Mouse (Mus musculus): ENCODE measurements at regions not wholly inside any gene's neighbourhood (a gene's known extent, or its start where the extent isn't known, plus 50 kb on each side); places are given as distances from the start of the nearest gene placed in this dataset.
A peak's percentile ranks its signal among the peaks of the same experiment; 100 is the strongest.

DNA sequence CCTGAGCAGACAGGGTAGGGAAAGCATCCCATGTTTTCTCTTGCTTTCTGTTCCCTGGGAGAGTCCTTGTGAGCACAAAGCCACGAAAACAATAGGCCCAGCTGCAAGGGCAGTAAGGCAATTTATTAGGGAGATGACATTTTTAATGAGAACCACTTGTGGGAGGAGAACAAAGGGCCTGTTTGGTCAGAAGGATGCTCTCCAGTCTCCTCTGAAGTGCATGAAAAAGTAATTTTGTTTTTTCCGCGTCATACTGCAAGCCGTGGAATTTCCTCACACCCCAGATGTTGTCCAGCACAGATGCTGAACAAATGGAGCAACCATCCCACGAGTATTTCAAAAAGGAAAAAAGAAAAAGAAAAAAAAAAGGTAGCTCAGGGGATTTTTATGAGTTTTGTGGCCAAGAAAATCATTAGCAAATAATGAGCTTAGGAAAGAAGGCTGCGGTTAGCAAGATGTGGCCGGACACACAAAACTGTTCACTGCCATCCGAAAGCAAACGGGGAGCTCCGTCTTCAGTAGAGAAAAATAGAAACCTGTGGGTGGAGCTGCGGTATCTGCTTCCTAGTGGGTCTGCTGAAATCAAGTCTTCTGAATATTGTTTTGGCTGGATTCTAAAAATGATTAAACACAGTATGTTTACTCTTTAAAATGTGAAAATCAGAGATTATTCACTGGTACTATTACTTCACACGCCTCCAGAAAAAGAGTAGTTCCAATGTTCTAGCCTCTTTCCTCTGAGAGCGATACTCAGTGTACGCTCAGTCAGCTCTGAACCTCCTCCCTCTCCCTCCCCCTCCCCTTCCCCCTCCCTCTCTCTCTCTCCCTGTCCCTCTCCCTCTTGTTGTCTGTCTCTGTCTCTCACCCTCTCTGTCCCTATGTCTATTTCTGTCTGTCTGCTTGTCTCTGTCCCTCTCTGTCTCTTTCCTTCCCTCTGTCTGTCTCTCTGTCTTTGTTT lies 235.4 kb upstream of the Mctp2 start:
- H3K27ac ChIP-seq = no peak overlapping the region; the same call in 1 of the 2 replicates
- peak overlapping the region; percentile 14; the same call in 1 of the 2 replicates for H3K4me2 ChIP-seq
- H3K4me1 ChIP-seq = no peaks in the 10 kb centered on the region; the same call in 1 of the 2 replicates
- WGBS = 34% methylated on average over 14 of the region's 14 CpGs
- no peaks in the 10 kb centered on the region for H3K27me3 ChIP-seq
- no peak overlapping the region for H3K4me3 ChIP-seq
- H3K36me3 ChIP-seq = no peaks in the 10 kb centered on the region
- no peak overlapping the region for H3K9ac ChIP-seq
- no peak for ATAC-seq (ENCODE audit: insufficient number of reproducible peaks, insufficient read depth, low FRiP score, low TSS enrichment, low read depth)
- no peaks in the 10 kb centered on the region for H3K9me3 ChIP-seq

DNA sequence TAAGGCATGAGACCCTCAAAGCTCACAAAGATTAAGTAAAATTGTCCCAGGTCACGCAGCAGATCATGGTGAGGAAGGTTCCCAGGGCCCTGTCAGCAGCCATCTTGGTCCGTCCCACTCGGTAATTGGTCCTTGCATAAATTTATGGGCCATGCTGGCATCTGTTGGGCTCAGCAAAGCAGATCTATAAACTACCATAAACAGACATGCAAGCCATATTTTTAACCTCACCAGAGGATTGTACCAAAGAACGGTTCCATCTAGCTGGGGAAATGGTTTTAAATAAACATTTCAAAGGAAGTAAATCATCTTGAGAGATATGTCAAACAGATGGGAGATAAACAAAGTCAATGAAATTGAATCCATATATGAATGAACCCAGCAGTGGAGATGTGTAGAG lies 237.1 kb upstream of the Mctp2 start:
- Histone ChIP-seq H3K4me2 (no peak overlapping the region), H3K4me3 (no peak overlapping the region), H3K36me3 (no peaks in the 10 kb centered on the region), H3K27me3 (no peaks in the 10 kb centered on the region), H3K4me1 (no peaks in the 10 kb centered on the region; the same call in 1 of the 2 replicates), H3K9me3 (0 out of 2 replicates have a peak, but pooled peaks cover 3% of the 10 kb centered on the region), H3K27ac (no peak overlapping the region), H3K9ac (no peak overlapping the region)
- 78% methylated on average over 4 of the region's 4 CpGs for WGBS
- no peak for ATAC-seq (ENCODE audit: insufficient number of reproducible peaks, insufficient read depth, low FRiP score, low TSS enrichment, low read depth)

DNA sequence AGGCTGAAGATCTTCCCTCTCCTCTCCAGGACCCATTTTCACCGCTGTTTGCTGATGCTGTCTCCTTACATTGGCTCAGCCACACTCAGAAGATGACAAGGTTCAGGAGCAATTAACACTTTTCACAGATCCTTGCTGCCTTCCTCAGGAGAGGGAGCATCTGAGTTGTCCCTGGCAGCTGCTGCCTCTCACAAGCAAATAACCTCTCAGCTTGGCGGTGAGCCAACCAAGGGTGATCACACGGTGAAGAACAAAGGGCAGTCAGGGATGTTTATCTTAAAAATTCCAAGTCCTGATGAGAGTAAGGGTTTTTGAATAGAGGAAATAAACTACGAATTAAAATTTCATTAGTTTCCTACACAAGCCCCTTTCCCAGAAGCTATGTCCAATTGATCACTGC lies 237.5 kb upstream of the Mctp2 start:
- H3K4me1 ChIP-seq = no peaks in the 10 kb centered on the region; the same call in 1 of the 2 replicates
- H3K27me3 ChIP-seq = no peaks in the 10 kb centered on the region
- H3K36me3 ChIP-seq = no peaks in the 10 kb centered on the region
- 55% methylated on average over 4 of the region's 4 CpGs for WGBS
- H3K4me2 ChIP-seq = no peak overlapping the region
- ATAC-seq (ENCODE audit: insufficient number of reproducible peaks, insufficient read depth, low FRiP score, low TSS enrichment, low read depth) = no peak
- H3K27ac ChIP-seq = no peak overlapping the region
- H3K9ac ChIP-seq = no peak overlapping the region
- no peak overlapping the region for H3K4me3 ChIP-seq
- 0 out of 2 replicates have a peak, but pooled peaks cover 3% of the 10 kb centered on the region for H3K9me3 ChIP-seq

DNA sequence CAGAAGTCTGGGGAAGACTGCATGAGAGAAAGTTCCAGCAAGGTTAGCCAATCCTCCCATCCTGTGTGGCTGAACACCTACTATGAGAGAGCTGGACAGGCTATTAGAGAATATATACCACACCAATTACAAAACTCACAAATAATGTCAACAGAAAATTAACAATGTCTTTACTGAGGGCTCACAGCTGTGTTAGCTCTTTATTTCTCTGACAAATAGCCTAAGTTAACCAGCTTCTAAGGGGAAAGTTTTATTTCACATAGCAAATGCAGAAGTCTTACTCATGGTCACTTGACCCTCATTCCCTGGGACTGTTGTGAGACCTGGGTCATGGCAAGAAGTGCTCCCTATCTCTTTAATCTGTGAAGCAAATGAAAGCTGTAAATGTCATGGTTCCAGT lies 261.0 kb upstream of the Mctp2 start:
- no peaks in the 10 kb centered on the region for H3K36me3 ChIP-seq
- no peak overlapping the region for H3K4me2 ChIP-seq
- no peaks in the 10 kb centered on the region for H3K9me3 ChIP-seq
- H3K27ac ChIP-seq = no peak overlapping the region
- no peak overlapping the region for H3K4me3 ChIP-seq
- no peaks in the 10 kb centered on the region for H3K4me1 ChIP-seq
- no peaks in the 10 kb centered on the region for H3K27me3 ChIP-seq
- no peak overlapping the region for H3K9ac ChIP-seq
- no peak for ATAC-seq (ENCODE audit: insufficient number of reproducible peaks, insufficient read depth, low FRiP score, low TSS enrichment, low read depth)

DNA sequence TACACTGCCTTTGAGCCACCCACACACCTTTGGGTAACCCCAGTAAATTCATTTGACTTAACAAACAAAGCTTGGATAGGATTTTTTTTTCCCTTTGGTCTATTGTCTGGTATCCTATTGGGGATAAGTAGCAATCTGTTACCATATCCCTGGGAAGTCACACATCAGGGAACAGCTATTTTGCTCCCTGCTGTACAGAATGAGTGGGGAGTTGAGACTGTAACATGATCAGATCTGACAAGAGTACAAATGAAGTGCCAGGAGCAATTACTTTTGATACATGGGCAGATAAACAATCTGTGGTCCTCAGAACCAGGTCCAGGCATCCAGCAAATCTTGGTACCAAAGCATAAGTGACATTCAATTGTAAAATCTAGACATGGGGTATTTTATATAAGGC lies 262.8 kb upstream of the Mctp2 start:
- Histone ChIP-seq H3K4me1 (no peaks in the 10 kb centered on the region), H3K4me2 (no peak overlapping the region), H3K9ac (no peak overlapping the region), H3K27ac (no peak overlapping the region), H3K9me3 (no peaks in the 10 kb centered on the region), H3K4me3 (no peak overlapping the region), H3K27me3 (no peaks in the 10 kb centered on the region), H3K36me3 (no peaks in the 10 kb centered on the region)
- no peak for ATAC-seq (ENCODE audit: insufficient number of reproducible peaks, insufficient read depth, low FRiP score, low TSS enrichment, low read depth)

DNA sequence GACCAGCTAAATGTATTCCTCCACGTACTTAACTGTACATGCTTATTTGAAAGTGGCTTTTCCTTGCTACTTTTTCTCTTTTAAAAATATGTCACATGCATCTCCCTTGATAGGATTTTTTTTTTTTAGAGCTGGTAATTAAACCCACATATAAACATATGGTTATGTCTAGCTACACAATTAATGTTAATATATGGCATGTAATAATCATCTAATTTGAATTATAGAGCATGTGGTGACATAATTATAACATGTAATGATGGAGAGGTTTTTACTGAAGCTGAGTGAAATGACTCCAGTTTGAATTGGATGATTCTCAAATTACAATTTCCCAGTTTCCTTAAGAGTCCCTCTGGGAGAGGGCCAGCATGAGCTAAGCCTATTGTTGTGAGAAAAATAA lies 267.9 kb upstream of the Mctp2 start:
- H3K9me3 ChIP-seq = no peaks in the 10 kb centered on the region
- no peak overlapping the region for H3K4me2 ChIP-seq
- H3K9ac ChIP-seq = no peak overlapping the region
- H3K36me3 ChIP-seq = no peaks in the 10 kb centered on the region
- ATAC-seq (ENCODE audit: insufficient number of reproducible peaks, insufficient read depth, low FRiP score, low TSS enrichment, low read depth) = no peak
- no peak overlapping the region for H3K4me3 ChIP-seq
- no peaks in the 10 kb centered on the region for H3K4me1 ChIP-seq
- no peaks in the 10 kb centered on the region for H3K27me3 ChIP-seq
- H3K27ac ChIP-seq = no peak overlapping the region
- 67% methylated on average over 1 of the region's 1 CpGs for WGBS

DNA sequence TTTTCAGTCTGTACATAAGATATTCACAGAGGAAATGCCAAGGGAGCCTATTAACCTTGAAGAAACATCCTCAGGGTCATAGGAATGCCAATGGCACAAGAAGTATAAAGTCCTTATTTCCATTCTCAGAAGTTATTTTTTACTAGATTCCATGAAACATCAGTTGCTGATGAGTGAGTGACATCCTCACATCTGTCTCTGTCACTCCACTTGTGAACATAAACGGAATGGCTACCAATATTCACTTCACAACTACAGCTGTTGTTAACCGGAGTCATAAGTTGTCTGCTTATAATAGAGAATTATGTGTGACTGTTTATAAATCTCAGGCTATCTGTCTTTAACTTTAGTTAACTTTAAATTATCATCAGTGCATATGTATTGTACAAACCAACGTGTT lies 278.0 kb upstream of the Mctp2 start:
- no peaks in the 10 kb centered on the region for H3K4me1 ChIP-seq
- 69% methylated on average over 3 of the region's 3 CpGs for WGBS

DNA sequence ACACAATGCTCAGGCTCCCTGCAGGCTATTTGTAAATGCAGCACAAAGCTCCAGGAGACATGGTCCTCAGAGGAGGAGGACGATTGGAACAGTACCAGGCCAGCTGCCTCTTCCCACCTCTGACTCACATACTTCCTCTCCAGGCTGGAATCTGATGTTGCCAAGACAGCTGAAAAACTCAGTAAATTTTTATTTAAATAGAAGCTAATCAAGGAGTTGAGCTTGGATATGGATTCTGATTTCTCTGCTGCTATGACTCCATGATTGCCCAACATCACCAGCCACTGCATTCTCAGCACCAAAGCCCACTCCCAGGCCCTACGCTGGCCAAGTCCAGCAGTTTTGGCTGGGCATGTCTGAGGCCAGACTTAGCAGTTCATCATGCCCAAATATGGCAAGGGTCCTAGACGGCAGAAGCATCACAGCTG lies 282.8 kb upstream of the Mctp2 start:
- Histone ChIP-seq H3K36me3 (no peaks in the 10 kb centered on the region), H3K9me3 (no peaks in the 10 kb centered on the region), H3K27ac (no peak overlapping the region), H3K4me3 (no peak overlapping the region), H3K9ac (no peak overlapping the region), H3K27me3 (no peaks in the 10 kb centered on the region), H3K4me2 (no peak overlapping the region), H3K4me1 (no peaks in the 10 kb centered on the region)
- ATAC-seq (ENCODE audit: insufficient number of reproducible peaks, insufficient read depth, low FRiP score, low TSS enrichment, low read depth) = no peak
- 73% methylated on average over 3 of the region's 3 CpGs for WGBS

More for the DNA sequence above, 278.0 kb upstream of the Mctp2 start:
- H3K27ac ChIP-seq = no peak overlapping the region
- H3K27me3 ChIP-seq = no peaks in the 10 kb centered on the region
- no peak overlapping the region for H3K4me2 ChIP-seq
- no peaks in the 10 kb centered on the region for H3K36me3 ChIP-seq
- no peaks in the 10 kb centered on the region for H3K9me3 ChIP-seq
- no peak for ATAC-seq (ENCODE audit: insufficient number of reproducible peaks, insufficient read depth, low FRiP score, low TSS enrichment, low read depth)
- H3K9ac ChIP-seq = no peak overlapping the region
- H3K4me3 ChIP-seq = no peak overlapping the region

DNA sequence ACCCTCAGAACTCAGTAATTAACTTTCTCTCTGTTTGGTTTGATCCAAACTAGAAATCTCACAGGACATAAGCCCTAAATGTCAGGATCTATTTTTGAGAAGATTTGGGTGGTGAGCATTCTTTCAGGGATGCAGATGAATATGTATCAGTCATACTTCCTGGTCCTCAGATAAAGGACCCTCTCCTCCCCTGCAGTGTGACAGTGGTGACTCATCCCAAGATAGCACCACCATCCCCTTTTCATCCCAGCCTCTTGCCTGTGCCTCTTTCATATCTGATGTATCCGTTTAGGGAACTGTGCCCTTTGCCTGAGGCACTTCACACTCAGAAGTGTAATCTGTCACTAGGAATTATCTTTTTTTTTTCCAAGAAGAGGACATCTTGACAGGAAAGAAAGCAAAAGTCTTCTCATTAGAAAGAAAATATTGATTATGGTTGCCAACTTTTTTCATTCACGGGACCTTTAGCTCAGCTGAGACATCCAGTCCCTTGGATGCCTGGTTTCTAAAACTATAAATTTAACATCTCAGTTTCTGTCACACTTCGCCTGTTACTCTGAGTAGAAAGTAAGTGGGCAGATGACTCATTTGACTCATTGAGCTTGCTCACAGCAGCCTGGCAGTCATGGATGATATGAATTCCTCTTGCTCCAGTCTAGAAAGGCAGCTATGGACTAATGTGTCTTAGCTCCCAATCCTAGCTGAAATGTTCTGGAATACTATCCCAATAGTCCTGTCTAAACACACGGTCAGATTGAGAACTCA lies 284.1 kb upstream of the Mctp2 start:
- H3K9me3 ChIP-seq = no peaks in the 10 kb centered on the region
- 70% methylated on average over 4 of the region's 4 CpGs for WGBS
- no peaks in the 10 kb centered on the region for H3K4me1 ChIP-seq
- H3K4me2 ChIP-seq = no peak overlapping the region
- no peak overlapping the region for H3K9ac ChIP-seq
- no peaks in the 10 kb centered on the region for H3K36me3 ChIP-seq
- no peak overlapping the region for H3K27ac ChIP-seq
- no peak for ATAC-seq (ENCODE audit: insufficient number of reproducible peaks, insufficient read depth, low FRiP score, low TSS enrichment, low read depth)
- H3K4me3 ChIP-seq = no peak overlapping the region
- H3K27me3 ChIP-seq = peaks cover 3% of the 10 kb centered on the region; the same call in 1 of the 2 replicates

DNA sequence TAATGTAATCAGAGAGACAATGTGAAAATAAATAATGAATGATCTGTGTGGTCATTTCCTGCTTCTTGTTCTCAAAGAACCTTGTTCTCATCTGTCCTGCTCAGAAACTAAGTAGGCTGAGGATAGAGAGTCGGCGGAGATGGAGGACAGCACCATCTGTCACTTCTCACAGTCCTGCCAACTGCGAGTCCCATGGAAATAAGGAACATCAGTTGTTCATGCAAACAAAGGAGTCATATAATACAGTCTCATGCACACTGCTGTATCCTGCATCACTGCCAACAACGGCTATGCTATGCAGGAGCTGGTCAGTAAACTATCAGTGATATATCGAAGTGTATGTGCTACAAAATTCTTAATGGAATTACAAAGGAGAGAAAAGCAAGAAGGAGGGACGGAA lies 285.7 kb upstream of the Mctp2 start:
- Histone ChIP-seq H3K36me3 (no peaks in the 10 kb centered on the region), H3K9ac (no peak overlapping the region), H3K4me2 (no peak overlapping the region), H3K4me1 (no peaks in the 10 kb centered on the region), H3K4me3 (no peak overlapping the region), H3K9me3 (no peaks in the 10 kb centered on the region), H3K27ac (no peak overlapping the region), H3K27me3 (peaks cover 3% of the 10 kb centered on the region; the same call in 1 of the 2 replicates)
- 80% methylated on average over 6 of the region's 6 CpGs for WGBS
- ATAC-seq (ENCODE audit: insufficient number of reproducible peaks, insufficient read depth, low FRiP score, low TSS enrichment, low read depth) = no peak

DNA sequence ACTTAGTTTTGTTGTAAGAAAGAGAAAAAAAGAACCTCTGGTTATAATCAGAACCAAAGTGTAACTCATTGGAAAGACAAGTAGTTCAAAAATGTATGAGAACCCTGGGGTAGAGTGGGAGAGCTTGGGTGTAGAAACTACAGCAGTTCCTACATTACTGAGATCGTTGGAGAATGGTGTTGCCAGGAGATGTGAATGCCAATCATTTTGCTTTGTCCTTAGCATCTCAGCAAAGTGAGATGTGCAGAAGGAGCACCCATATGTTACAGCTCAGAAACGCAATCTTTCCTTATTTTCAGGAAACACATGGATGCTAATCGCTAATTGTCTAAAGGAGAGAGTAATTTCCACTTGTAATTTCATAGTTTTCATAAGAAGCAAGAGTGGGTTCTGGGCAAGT lies 286.2 kb upstream of the Mctp2 start:
- Histone ChIP-seq H3K4me2 (no peak overlapping the region), H3K4me3 (no peak overlapping the region), H3K27ac (no peak overlapping the region), H3K4me1 (no peaks in the 10 kb centered on the region), H3K27me3 (peaks cover 3% of the 10 kb centered on the region; the same call in 1 of the 2 replicates), H3K36me3 (no peaks in the 10 kb centered on the region), H3K9me3 (no peaks in the 10 kb centered on the region), H3K9ac (no peak overlapping the region)
- 73% methylated on average over 3 of the region's 3 CpGs for WGBS
- ATAC-seq (ENCODE audit: insufficient number of reproducible peaks, insufficient read depth, low FRiP score, low TSS enrichment, low read depth) = no peak

DNA sequence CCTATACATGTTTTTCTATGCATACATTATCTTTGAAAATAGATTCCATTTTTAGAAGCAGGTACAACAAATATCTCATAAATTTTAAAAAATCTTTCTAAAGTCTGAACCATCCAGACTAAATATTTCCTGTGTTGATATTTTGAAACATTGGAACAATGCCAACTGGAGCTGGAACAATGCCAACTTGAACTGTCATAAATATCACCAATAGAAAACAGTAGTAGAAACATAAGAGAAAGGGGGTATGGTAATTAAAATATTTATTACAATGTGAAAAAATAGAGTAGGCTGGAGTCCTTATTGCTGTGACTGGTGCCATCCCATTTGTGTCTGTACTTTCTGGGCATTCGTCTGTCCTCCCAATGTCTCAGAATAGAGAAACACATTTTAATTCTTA lies 286.9 kb upstream of the Mctp2 start:
- Histone ChIP-seq H3K36me3 (no peaks in the 10 kb centered on the region), H3K9ac (no peak overlapping the region), H3K27ac (no peak overlapping the region), H3K27me3 (peaks cover 3% of the 10 kb centered on the region; the same call in 1 of the 2 replicates), H3K9me3 (no peaks in the 10 kb centered on the region), H3K4me1 (no peaks in the 10 kb centered on the region), H3K4me2 (no peak overlapping the region), H3K4me3 (no peak overlapping the region)
- no peak for ATAC-seq (ENCODE audit: insufficient number of reproducible peaks, insufficient read depth, low FRiP score, low TSS enrichment, low read depth)
- 75% methylated on average over 1 of the region's 1 CpGs for WGBS

Data from embryonic facial prominence, embryonic 13.5 days (tissue).